Mouse (Mus musculus) ES-Bruce4 (cell line): Measurements from ENCODE around the gene Fam206a.

ENCODE experiments used
- CTCF ChIP-seq: IDR thresholded peaks from one replicate; pipeline ENCODE4 v1.8.1; 2011; ENCODE audit warnings: low read depth, low read length
- EP300 ChIP-seq: IDR thresholded peaks from 2 replicates; pipeline ENCODE4 v1.6.1; 2011; ENCODE audit warnings: low read depth, low read length; ENCODE audit not compliant: insufficient read depth
- POLR2A ChIP-seq: IDR thresholded peaks from one replicate; pipeline ENCODE4 v1.8.1; 2011; ENCODE audit warnings: low read length; ENCODE audit not compliant: insufficient read depth

- TF ChIP-seq CTCF (no peak), EP300 (no peak), POLR2A (no peak)
Measured at GRCm38 (mm10) chr4:56848044-56848443, 45.9 kb downstream of the Fam206a start.
